Mouse (Mus musculus) small intestine, adult 2 months (tissue): ENCODE results near the gene Rhobtb1.

Experiments used
- CTCF ChIP-seq: fragments of 200-500 bp; IDR thresholded peaks from 2 replicates; pipeline ENCODE4 v1.5.1; 2012; ENCODE audit warnings: low read depth, mild to moderate bottlenecking, control low read depth, inconsistent platforms, low read length, moderate library complexity, mixed read lengths; ENCODE audit not compliant: insufficient replicate concordance, insufficient read length; ENCODE audit errors: extremely low read depth
- POLR2A ChIP-seq: fragments of 200-500 bp; IDR thresholded peaks from 2 replicates; pipeline ENCODE4 v1.6.1; 2012; ENCODE audit warnings: low read depth, mild to moderate bottlenecking, control low read depth, inconsistent platforms, low read length, moderate library complexity

GRCm38 (mm10) chr10:69333212-69333611 lies 182.0 kb downstream of the Rhobtb1 start:
- no peak for TF ChIP-seq CTCF
- no peak for TF ChIP-seq POLR2A
